Mouse (Mus musculus) hindbrain, postnatal 0 days (tissue): ENCODE results near the gene Me3. TPM values are rescaled to one million over a fixed set of nuclear protein-coding genes. Genes with fewer than 3 reads are reported as not detected.

Source experiments
- ATAC-seq: fragments of 200-750 bp; cut with Nextera tagmentation; 2 replicates; pipeline ENCODE4 v1.8.0; 2017; ENCODE audit warnings: mild to moderate bottlenecking, moderate TSS enrichment, moderate library complexity
- DNase-seq: peaks from one replicate; pipeline ENCODE4 v3.0.0-alpha.2; 2015; ENCODE audit warnings: low spot score
- H3K27ac ChIP-seq: fragments of 300-500 bp; sonication (generic); 2 replicates; pipeline ENCODE4 v1.5.1; 2014; ENCODE audit warnings: mild to moderate bottlenecking
- H3K27me3 ChIP-seq: fragments of 300-500 bp; sonication (generic); 2 replicates; pipeline ENCODE4 v1.6.1; 2014; ENCODE audit warnings: low read length, mixed read lengths; ENCODE audit not compliant: insufficient read depth
- H3K36me3 ChIP-seq: fragments of 300-500 bp; sonication (generic); 2 replicates; pipeline ENCODE4 v1.6.1; 2014; ENCODE audit warnings: low read length, mixed read lengths; ENCODE audit not compliant: insufficient read depth
- H3K4me1 ChIP-seq: fragments of 300-500 bp; sonication (generic); 2 replicates; pipeline ENCODE4 v1.6.1; 2014; ENCODE audit warnings: antibody characterized with exemption, low read length, mixed read lengths; ENCODE audit not compliant: insufficient read depth
- H3K4me2 ChIP-seq: fragments of 300-500 bp; sonication (generic); 2 replicates; pipeline ENCODE4 v1.6.1; 2014; ENCODE audit warnings: low read depth, mild to moderate bottlenecking, low read length, moderate library complexity, mixed read lengths
- H3K4me3 ChIP-seq: fragments of 300-500 bp; sonication (generic); 2 replicates; pipeline ENCODE4 v1.5.1; 2014; ENCODE audit warnings: low read length
- H3K9ac ChIP-seq: fragments of 300-500 bp; sonication (generic); replicated peaks from 2 replicates; pipeline ENCODE4 v1.6.1; 2014; ENCODE audit warnings: mild to moderate bottlenecking, low read length, moderate library complexity, mixed read lengths
- H3K9me3 ChIP-seq: fragments of 300-500 bp; sonication (generic); 2 replicates; pipeline ENCODE4 v1.6.1; 2016; ENCODE audit warnings: low read length, mixed read lengths
- CTCF ChIP-seq: IDR thresholded peaks from 2 replicates; pipeline ENCODE4 v1.5.1; 2016; ENCODE audit warnings: antibody characterized with exemption, control low read depth, low read depth
- WGBS: fragments of 180-500 bp; shearing (Covaris S2); extraction: QIAGEN DNeasy Blood & Tissue Kit; methylation state at CpG from one replicate; pipeline ENCODE4 v1.1.7; 2014; 5-methylcytosine and 5-hydroxymethylcytosine counted together
- polyA plus RNA-seq: library from polyadenylated mRNA; unstranded; fragments of >200 nt; fragmentation: Nextera tagmentation; extraction: Ambion mirVana; gene quantifications from 2 replicates; pipeline ENCODE4 v1.2.1, GENCODE M21; 2015
- total RNA-seq: library from RNA; depleted of rRNA; stranded (reverse); fragments of >200 nt; gene quantifications from 2 replicates; pipeline ENCODE4 v1.2.3, GENCODE M21; 2014

The Me3 gene
- total and polyA plus RNA-seq, 2 experiments from 2014 or later: 23.6 to 30.1 TPM

DNA sequence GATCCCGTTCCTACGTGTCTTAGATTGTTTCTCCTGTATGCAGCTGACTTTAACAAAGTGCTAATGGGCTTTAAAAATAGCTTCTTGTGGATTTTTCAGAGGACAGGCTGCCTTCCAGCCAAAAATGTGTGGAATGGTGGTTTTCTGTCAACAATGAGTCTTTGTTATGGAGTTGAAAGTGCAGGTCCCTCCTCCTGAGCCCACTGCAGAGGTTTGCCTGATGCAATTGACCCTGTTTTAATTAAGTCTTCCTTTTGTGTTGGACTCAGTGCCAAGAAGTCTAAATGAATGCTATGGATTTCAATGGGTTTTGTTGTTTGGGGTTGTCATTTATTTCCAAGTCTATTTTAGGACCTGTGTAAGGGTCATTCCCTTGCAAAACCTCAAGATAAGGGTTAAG lies 141.7 kb downstream of the Me3 start:
- Histone ChIP-seq H3K4me2 (no peak overlapping the region), H3K9me3 (no peaks in the 10 kb centered on the region), H3K27ac (peak overlapping the region; percentile 15; the same call in 1 of the 2 replicates), H3K9ac (no peak overlapping the region), H3K4me1 (no peaks in the 10 kb centered on the region), H3K27me3 (no peaks in the 10 kb centered on the region), H3K36me3 (no peaks in the 10 kb centered on the region), H3K4me3 (no peak overlapping the region)
- 12% methylated on average over 2 of the region's 2 CpGs for WGBS
- ATAC-seq (no peak), DNase-seq (no peak)
- TF ChIP-seq CTCF: no peak

DNA sequence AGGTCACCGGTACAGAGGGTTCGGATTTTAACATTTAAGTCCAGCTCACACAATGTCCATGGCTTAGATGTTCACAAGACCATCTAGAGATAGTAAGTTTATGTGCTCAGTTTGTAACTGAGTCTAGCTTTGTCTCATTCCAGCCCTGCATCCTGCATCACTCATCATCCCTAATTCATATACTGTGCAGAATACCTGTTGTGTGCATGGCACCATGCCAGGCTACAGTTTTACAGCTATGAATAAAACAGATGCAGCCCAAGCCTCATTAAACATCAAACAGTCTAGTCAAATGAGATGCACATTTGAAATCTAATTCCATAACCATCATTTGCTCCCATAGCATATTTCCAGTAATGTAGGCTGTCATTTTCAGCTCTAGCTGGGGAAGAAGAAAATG lies 143.7 kb downstream of the Me3 start:
- H3K27ac ChIP-seq: no peak overlapping the region
- no peak for ATAC-seq
- DNase-seq: peak; percentile 62
- H3K27me3 ChIP-seq: no peaks in the 10 kb centered on the region
- no peaks in the 10 kb centered on the region for H3K9me3 ChIP-seq
- no peak overlapping the region for H3K4me3 ChIP-seq
- no peaks in the 10 kb centered on the region for H3K4me1 ChIP-seq
- H3K36me3 ChIP-seq: no peaks in the 10 kb centered on the region
- H3K4me2 ChIP-seq: no peak overlapping the region
- TF ChIP-seq CTCF: no peak
- 93% methylated on average over 2 of the region's 2 CpGs for WGBS
- H3K9ac ChIP-seq: no peak overlapping the region

DNA sequence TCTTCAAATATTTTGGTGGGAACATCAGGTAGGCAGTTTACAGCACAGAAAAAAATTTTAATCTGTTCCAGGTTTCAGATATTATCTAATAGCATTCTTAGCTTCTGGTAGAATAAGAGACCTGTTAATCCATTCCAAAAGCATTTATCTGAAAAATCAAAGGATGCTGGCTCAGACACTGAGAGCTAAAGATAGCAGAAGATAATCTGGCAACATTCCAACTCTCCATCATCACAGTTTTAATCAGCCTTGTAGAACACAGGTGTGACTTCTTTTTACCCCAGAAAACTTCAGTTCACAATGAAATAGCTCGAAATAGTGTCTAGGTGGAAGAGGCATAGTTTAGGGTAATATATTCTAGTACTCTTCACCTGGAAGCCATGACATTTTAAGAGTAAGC lies 149.2 kb downstream of the Me3 start:
- H3K9me3 ChIP-seq: no peaks in the 10 kb centered on the region
- no peak overlapping the region for H3K27ac ChIP-seq
- no peaks in the 10 kb centered on the region for H3K4me1 ChIP-seq
- 52% methylated on average over 1 of the region's 1 CpGs for WGBS
- no peak overlapping the region for H3K9ac ChIP-seq
- no peak for TF ChIP-seq CTCF
- H3K4me2 ChIP-seq: no peak overlapping the region
- ATAC-seq (no peak), DNase-seq (no peak)
- no peaks in the 10 kb centered on the region for H3K36me3 ChIP-seq
- H3K4me3 ChIP-seq: no peak overlapping the region
- no peaks in the 10 kb centered on the region for H3K27me3 ChIP-seq

DNA sequence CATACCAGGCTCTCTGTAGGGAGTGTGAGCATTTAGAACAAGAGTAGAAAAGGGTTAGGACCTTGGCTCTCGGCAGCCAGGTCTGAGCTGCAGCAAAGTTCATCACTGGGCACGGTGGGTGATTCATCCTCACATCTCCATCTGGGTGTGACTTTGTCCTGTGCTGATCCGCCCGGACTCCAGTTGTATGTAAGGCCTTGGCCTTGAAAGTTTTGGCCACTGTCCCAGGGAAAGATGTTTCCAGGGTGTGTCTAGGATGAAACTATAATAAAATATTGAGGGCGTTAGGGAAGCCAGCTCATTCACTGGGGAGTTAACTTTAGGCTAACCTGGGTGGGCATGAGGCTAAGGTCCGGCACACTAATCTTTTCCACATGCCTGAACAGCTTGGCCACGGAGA lies 155.5 kb downstream of the Me3 start:
- H3K9ac ChIP-seq: no peak overlapping the region
- H3K36me3 ChIP-seq: no peaks in the 10 kb centered on the region
- H3K4me3 ChIP-seq: no peak overlapping the region
- ATAC-seq (no peak), DNase-seq (no peak)
- no peak for TF ChIP-seq CTCF
- no peak overlapping the region for H3K27ac ChIP-seq
- H3K27me3 ChIP-seq: no peaks in the 10 kb centered on the region
- H3K4me2 ChIP-seq: no peak overlapping the region
- H3K9me3 ChIP-seq: no peaks in the 10 kb centered on the region
- H3K4me1 ChIP-seq: no peaks in the 10 kb centered on the region
- 79% methylated on average over 7 of the region's 7 CpGs for WGBS

- no peak overlapping the region for H3K4me3 ChIP-seq
- peaks cover 7% of the 10 kb centered on the region; the same call in 1 of the 2 replicates for H3K4me1 ChIP-seq
- H3K4me2 ChIP-seq: no peak overlapping the region
- no peaks in the 10 kb centered on the region for H3K36me3 ChIP-seq
- no peak for TF ChIP-seq CTCF
- no peaks in the 10 kb centered on the region for H3K9me3 ChIP-seq
- no peak for ATAC-seq
- H3K9ac ChIP-seq: no peak overlapping the region
- WGBS: 77% methylated on average over 1 of the region's 1 CpGs
- no peak for DNase-seq
- no peak overlapping the region for H3K27ac ChIP-seq
- no peaks in the 10 kb centered on the region for H3K27me3 ChIP-seq
These were observed 160.4 kb downstream of the Me3 start for GRCm38 (mm10) chr7:89792576-89792975.

DNA sequence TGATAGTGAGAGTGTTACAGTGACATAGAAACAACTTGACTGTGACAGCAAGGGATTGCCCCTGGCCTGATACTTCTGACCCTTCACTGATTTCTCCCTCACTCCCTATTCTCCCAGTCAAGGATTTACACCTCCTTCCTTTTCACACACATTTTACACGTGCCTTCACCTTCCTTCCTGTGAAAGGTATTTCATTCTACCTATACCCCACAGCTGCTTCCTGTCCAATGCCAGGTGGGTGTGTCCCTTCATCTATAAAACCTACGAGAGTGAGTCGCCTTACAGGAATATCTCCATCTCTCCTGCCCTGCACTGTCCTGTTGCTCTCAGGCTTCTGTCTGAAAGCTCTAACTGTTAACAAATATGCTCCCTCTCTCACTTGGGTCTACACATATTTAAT lies 163.2 kb downstream of the Me3 start:
- ATAC-seq (no peak), DNase-seq (no peak)
- WGBS: 71% methylated on average over 3 of the region's 3 CpGs
- no peak overlapping the region for H3K9ac ChIP-seq
- H3K36me3 ChIP-seq: no peaks in the 10 kb centered on the region
- TF ChIP-seq CTCF: no peak
- no peaks in the 10 kb centered on the region for H3K27me3 ChIP-seq
- no peak overlapping the region for H3K4me3 ChIP-seq
- H3K4me2 ChIP-seq: no peak overlapping the region
- H3K9me3 ChIP-seq: no peaks in the 10 kb centered on the region
- H3K27ac ChIP-seq: no peak overlapping the region
- peaks cover 7% of the 10 kb centered on the region; the same call in 1 of the 2 replicates for H3K4me1 ChIP-seq

DNA sequence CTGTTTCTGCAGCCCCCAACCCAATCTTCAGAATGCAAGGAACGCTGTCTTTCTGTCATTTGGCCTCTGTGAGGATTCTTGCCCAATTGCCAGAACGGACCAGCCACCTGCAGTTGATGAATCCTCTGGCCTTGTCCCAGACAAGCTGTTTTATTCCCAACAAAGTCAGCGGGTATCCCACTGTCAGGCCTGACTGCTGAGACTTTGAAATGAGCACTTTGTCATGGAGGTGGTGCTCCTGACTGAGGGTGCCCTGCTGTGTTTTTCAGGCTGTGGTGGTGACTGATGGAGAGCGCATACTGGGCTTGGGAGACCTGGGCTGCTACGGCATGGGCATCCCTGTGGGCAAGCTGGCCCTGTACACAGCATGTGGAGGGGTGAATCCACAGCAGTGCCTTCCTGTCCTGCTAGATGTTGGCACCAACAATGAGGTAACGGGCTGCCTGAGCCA lies 164.2 kb downstream of the Me3 start:
- H3K9me3 ChIP-seq: no peaks in the 10 kb centered on the region
- no peaks in the 10 kb centered on the region for H3K36me3 ChIP-seq
- no peak overlapping the region for H3K4me3 ChIP-seq
- 21% methylated on average over 6 of the region's 6 CpGs for WGBS
- H3K27ac ChIP-seq: peak overlapping the region; percentile 62; the same call in 1 of the 2 replicates
- no peak overlapping the region for H3K9ac ChIP-seq
- peak; percentile 85 for ATAC-seq
- H3K4me2 ChIP-seq: 0 out of 2 replicates have a peak overlapping the region, but pooled peaks have one; percentile 8
- DNase-seq: peak; percentile 74
- no peak for TF ChIP-seq CTCF
- H3K27me3 ChIP-seq: no peaks in the 10 kb centered on the region
- peaks cover 7% of the 10 kb centered on the region; the same call in 1 of the 2 replicates for H3K4me1 ChIP-seq
